Mouse (Mus musculus): ENCODE measurements around the gene Large1. TPM values are rescaled to one million over a fixed set of nuclear protein-coding genes. Genes with fewer than 3 reads are reported as not detected.
"Not testable (repeated sequence)": the region's sequence is repeated elsewhere in the genome, so short reads cannot be mapped to it uniquely, and the experiment has no call there.

Gene Large1
- polyA plus RNA-seq, 1 experiment from 2014 or later: 17.0 TPM

GRCm38 (mm10) chr8:72941393-72941792 lies 411.9 kb downstream of the Large1 start:
- not testable (repeated sequence) for H3K9me3 ChIP-seq (ENCODE audit: control insufficient read depth, low read length); H3K4me3 ChIP-seq (replicated peaks; ENCODE audit: low read length); H3K27me3 ChIP-seq (replicated peaks; ENCODE audit: control insufficient read depth, insufficient read depth, low read length); H3K9ac ChIP-seq (replicated peaks; ENCODE audit: low read depth, low read length); H3K4me2 ChIP-seq (ENCODE audit: low read length); H3K4me1 ChIP-seq (replicated peaks; ENCODE audit: control insufficient read depth, insufficient read depth, low read length); ATAC-seq; H3K27ac ChIP-seq (ENCODE audit: low read length); H3K36me3 ChIP-seq (ENCODE audit: control insufficient read depth, insufficient read depth)
- 72% methylated on average over 8 of the region's 8 CpGs for WGBS

GRCm38 (mm10) chr8:72919182-72919902 lies 434.0 kb downstream of the Large1 start:
- no peak overlapping the region for H3K9ac ChIP-seq (replicated peaks; ENCODE audit: low read depth, low read length)
- H3K9me3 ChIP-seq (ENCODE audit: control insufficient read depth, low read length): no peaks in the 10 kb centered on the region
- H3K36me3 ChIP-seq (ENCODE audit: control insufficient read depth, insufficient read depth): no peaks in the 10 kb centered on the region
- H3K4me3 ChIP-seq (replicated peaks; ENCODE audit: low read length): no peak overlapping the region
- 33% methylated on average over 2 of the region's 2 CpGs for WGBS
- no peaks in the 10 kb centered on the region for H3K27me3 ChIP-seq (replicated peaks; ENCODE audit: control insufficient read depth, insufficient read depth, low read length)
- no peak overlapping the region for H3K4me2 ChIP-seq (ENCODE audit: low read length)
- H3K4me1 ChIP-seq (replicated peaks; ENCODE audit: control insufficient read depth, insufficient read depth, low read length): peaks cover 11% of the 10 kb centered on the region
- peak; percentile 76 for ATAC-seq
- H3K27ac ChIP-seq (ENCODE audit: low read length): 0 out of 2 replicates have a peak overlapping the region, but pooled peaks have one; percentile 12

GRCm38 (mm10) chr8:72905491-72905890 lies 447.8 kb downstream of the Large1 start:
- Histone ChIP-seq H3K27me3 (replicated peaks; ENCODE audit: control insufficient read depth, insufficient read depth, low read length) (no peaks in the 10 kb centered on the region), H3K36me3 (ENCODE audit: control insufficient read depth, insufficient read depth) (no peaks in the 10 kb centered on the region), H3K9me3 (ENCODE audit: control insufficient read depth, low read length) (no peaks in the 10 kb centered on the region), H3K4me3 (replicated peaks; ENCODE audit: low read length) (no peak overlapping the region), H3K4me2 (ENCODE audit: low read length) (no peak overlapping the region), H3K4me1 (replicated peaks; ENCODE audit: control insufficient read depth, insufficient read depth, low read length) (no peaks in the 10 kb centered on the region), H3K9ac (replicated peaks; ENCODE audit: low read depth, low read length) (no peak overlapping the region), H3K27ac (ENCODE audit: low read length) (no peak overlapping the region)
- no peak for ATAC-seq
- WGBS: 93% methylated on average over 4 of the region's 4 CpGs

GRCm38 (mm10) chr8:72901591-72901990 lies 451.7 kb downstream of the Large1 start:
- no peak overlapping the region for H3K4me3 ChIP-seq (replicated peaks; ENCODE audit: low read length)
- no peaks in the 10 kb centered on the region for H3K27me3 ChIP-seq (replicated peaks; ENCODE audit: control insufficient read depth, insufficient read depth, low read length)
- ATAC-seq: no peak
- H3K9me3 ChIP-seq (ENCODE audit: control insufficient read depth, low read length): no peaks in the 10 kb centered on the region
- H3K27ac ChIP-seq (ENCODE audit: low read length): no peak overlapping the region
- WGBS: 79% methylated on average over 6 of the region's 6 CpGs
- H3K4me1 ChIP-seq (replicated peaks; ENCODE audit: control insufficient read depth, insufficient read depth, low read length): no peaks in the 10 kb centered on the region
- H3K36me3 ChIP-seq (ENCODE audit: control insufficient read depth, insufficient read depth): no peaks in the 10 kb centered on the region
- no peak overlapping the region for H3K9ac ChIP-seq (replicated peaks; ENCODE audit: low read depth, low read length)
- H3K4me2 ChIP-seq (ENCODE audit: low read length): no peak overlapping the region

- no peak overlapping the region for H3K4me2 ChIP-seq (ENCODE audit: low read length)
- H3K36me3 ChIP-seq (ENCODE audit: control insufficient read depth, insufficient read depth): no peaks in the 10 kb centered on the region
- no peaks in the 10 kb centered on the region for H3K4me1 ChIP-seq (replicated peaks; ENCODE audit: control insufficient read depth, insufficient read depth, low read length)
- H3K9ac ChIP-seq (replicated peaks; ENCODE audit: low read depth, low read length): no peak overlapping the region
- WGBS: 95% methylated on average over 3 of the region's 3 CpGs
- no peaks in the 10 kb centered on the region for H3K27me3 ChIP-seq (replicated peaks; ENCODE audit: control insufficient read depth, insufficient read depth, low read length)
- H3K27ac ChIP-seq (ENCODE audit: low read length): no peak overlapping the region
- ATAC-seq: no peak
- H3K4me3 ChIP-seq (replicated peaks; ENCODE audit: low read length): no peak overlapping the region
- no peaks in the 10 kb centered on the region for H3K9me3 ChIP-seq (ENCODE audit: control insufficient read depth, low read length)
These were observed 454.0 kb downstream of the Large1 start for GRCm38 (mm10) chr8:72899321-72899720.

- H3K27me3 ChIP-seq (replicated peaks; ENCODE audit: control insufficient read depth, insufficient read depth, low read length): no peaks in the 10 kb centered on the region
- no peak overlapping the region for H3K4me2 ChIP-seq (ENCODE audit: low read length)
- 90% methylated on average over 2 of the region's 2 CpGs for WGBS
- H3K36me3 ChIP-seq (ENCODE audit: control insufficient read depth, insufficient read depth): peaks cover 5% of the 10 kb centered on the region; the same call in 1 of the 2 replicates
- no peak overlapping the region for H3K9ac ChIP-seq (replicated peaks; ENCODE audit: low read depth, low read length)
- no peaks in the 10 kb centered on the region for H3K9me3 ChIP-seq (ENCODE audit: control insufficient read depth, low read length)
- no peaks in the 10 kb centered on the region for H3K4me1 ChIP-seq (replicated peaks; ENCODE audit: control insufficient read depth, insufficient read depth, low read length)
- ATAC-seq: no peak
- H3K27ac ChIP-seq (ENCODE audit: low read length): no peak overlapping the region
- H3K4me3 ChIP-seq (replicated peaks; ENCODE audit: low read length): no peak overlapping the region
These were observed 470.3 kb downstream of the Large1 start for GRCm38 (mm10) chr8:72883033-72883432.

GRCm38 (mm10) chr8:72873411-72873810 lies 479.9 kb downstream of the Large1 start:
- H3K27me3 ChIP-seq (replicated peaks; ENCODE audit: control insufficient read depth, insufficient read depth, low read length): no peaks in the 10 kb centered on the region
- no peak overlapping the region for H3K9ac ChIP-seq (replicated peaks; ENCODE audit: low read depth, low read length)
- no peak overlapping the region for H3K4me2 ChIP-seq (ENCODE audit: low read length)
- no peak overlapping the region for H3K27ac ChIP-seq (ENCODE audit: low read length)
- H3K36me3 ChIP-seq (ENCODE audit: control insufficient read depth, insufficient read depth): no peaks in the 10 kb centered on the region
- no peak overlapping the region for H3K4me3 ChIP-seq (replicated peaks; ENCODE audit: low read length)
- no peaks in the 10 kb centered on the region for H3K4me1 ChIP-seq (replicated peaks; ENCODE audit: control insufficient read depth, insufficient read depth, low read length)
- no peaks in the 10 kb centered on the region for H3K9me3 ChIP-seq (ENCODE audit: control insufficient read depth, low read length)
- ATAC-seq: no peak
- 77% methylated on average over 2 of the region's 2 CpGs for WGBS

GRCm38 (mm10) chr8:72846881-72847280 lies 506.5 kb downstream of the Large1 start:
- H3K4me3 ChIP-seq (replicated peaks; ENCODE audit: low read length): no peak overlapping the region
- peaks cover 10% of the 10 kb centered on the region for H3K36me3 ChIP-seq (ENCODE audit: control insufficient read depth, insufficient read depth)
- ATAC-seq: no peak

GRCm38 (mm10) chr8:72835863-72836262 lies 517.5 kb downstream of the Large1 start:
- Histone ChIP-seq H3K9me3 (ENCODE audit: control insufficient read depth, low read length) (no peaks in the 10 kb centered on the region), H3K4me1 (replicated peaks; ENCODE audit: control insufficient read depth, insufficient read depth, low read length) (no peaks in the 10 kb centered on the region), H3K9ac (replicated peaks; ENCODE audit: low read depth, low read length) (no peak overlapping the region), H3K27me3 (replicated peaks; ENCODE audit: control insufficient read depth, insufficient read depth, low read length) (no peaks in the 10 kb centered on the region), H3K4me3 (replicated peaks; ENCODE audit: low read length) (no peak overlapping the region), H3K27ac (ENCODE audit: low read length) (no peak overlapping the region), H3K36me3 (ENCODE audit: control insufficient read depth, insufficient read depth) (peaks cover 8% of the 10 kb centered on the region; the same call in 1 of the 2 replicates), H3K4me2 (ENCODE audit: low read length) (no peak overlapping the region)
- no peak for ATAC-seq
- WGBS: 81% methylated on average over 4 of the region's 4 CpGs

More at GRCm38 (mm10) chr8:72846881-72847280, 506.5 kb downstream of the Large1 start:
- H3K4me2 ChIP-seq (ENCODE audit: low read length): no peak overlapping the region
- no peak overlapping the region for H3K27ac ChIP-seq (ENCODE audit: low read length)
- H3K9ac ChIP-seq (replicated peaks; ENCODE audit: low read depth, low read length): no peak overlapping the region
- no peaks in the 10 kb centered on the region for H3K9me3 ChIP-seq (ENCODE audit: control insufficient read depth, low read length)
- no peaks in the 10 kb centered on the region for H3K4me1 ChIP-seq (replicated peaks; ENCODE audit: control insufficient read depth, insufficient read depth, low read length)
- no peaks in the 10 kb centered on the region for H3K27me3 ChIP-seq (replicated peaks; ENCODE audit: control insufficient read depth, insufficient read depth, low read length)

Measured in forebrain, embryonic 16.5 days (tissue).